Mouse (Mus musculus): ENCODE measurements at regions not wholly inside any gene's neighbourhood (a gene's known extent, or its start where the extent isn't known, plus 50 kb on each side); places are given as distances from the start of the nearest gene placed in this dataset.
"Not testable (repeated sequence)": the region's sequence is repeated elsewhere in the genome, so short reads cannot be mapped to it uniquely, and the experiment has no call there.

- TF ChIP-seq POLR2A (IDR thresholded peaks at IDR 0.05; ENCODE audit: borderline replicate concordance, extremely low read depth, insufficient read depth, insufficient read length, poor library complexity, severe bottlenecking): no peak
- TF ChIP-seq CTCF (IDR thresholded peaks at IDR 0.05; ENCODE audit: borderline replicate concordance, extremely low read depth, insufficient read depth, insufficient read length): no peak
- no peak for DNase-seq (ENCODE audit: low read depth)
Observed at GRCm38 (mm10) chr16:86826641-86827040, 527.3 kb upstream of the N6amt1 start.

- DNase-seq (ENCODE audit: low read depth): no peak
- no peak for TF ChIP-seq POLR2A (IDR thresholded peaks at IDR 0.05; ENCODE audit: borderline replicate concordance, extremely low read depth, insufficient read depth, insufficient read length, poor library complexity, severe bottlenecking)
- no peak for TF ChIP-seq CTCF (IDR thresholded peaks at IDR 0.05; ENCODE audit: borderline replicate concordance, extremely low read depth, insufficient read depth, insufficient read length)
Observed at GRCm38 (mm10) chr16:86823496-86823895, 530.5 kb upstream of the N6amt1 start.

GRCm38 (mm10) chr16:86821586-86821985, 532.4 kb upstream of the N6amt1 start:
- TF ChIP-seq POLR2A (IDR thresholded peaks at IDR 0.05; ENCODE audit: borderline replicate concordance, extremely low read depth, insufficient read depth, insufficient read length, poor library complexity, severe bottlenecking) (no peak), CTCF (IDR thresholded peaks at IDR 0.05; ENCODE audit: borderline replicate concordance, extremely low read depth, insufficient read depth, insufficient read length) (no peak)
- DNase-seq (ENCODE audit: low read depth): no peak

GRCm38 (mm10) chr16:86818639-86819038, 535.3 kb upstream of the N6amt1 start:
- not testable (repeated sequence) for DNase-seq (ENCODE audit: low read depth)

- no peak for TF ChIP-seq POLR2A (IDR thresholded peaks at IDR 0.05; ENCODE audit: borderline replicate concordance, extremely low read depth, insufficient read depth, insufficient read length, poor library complexity, severe bottlenecking)
- no peak for TF ChIP-seq CTCF (IDR thresholded peaks at IDR 0.05; ENCODE audit: borderline replicate concordance, extremely low read depth, insufficient read depth, insufficient read length)
- DNase-seq (ENCODE audit: low read depth): peak; percentile 64
Observed at GRCm38 (mm10) chr16:86816763-86817593, 537.0 kb upstream of the N6amt1 start.

GRCm38 (mm10) chr16:86816006-86816405, 538.0 kb upstream of the N6amt1 start:
- DNase-seq (ENCODE audit: low read depth): no peak
- TF ChIP-seq POLR2A (IDR thresholded peaks at IDR 0.05; ENCODE audit: borderline replicate concordance, extremely low read depth, insufficient read depth, insufficient read length, poor library complexity, severe bottlenecking) (no peak), CTCF (IDR thresholded peaks at IDR 0.05; ENCODE audit: borderline replicate concordance, extremely low read depth, insufficient read depth, insufficient read length) (no peak)

GRCm38 (mm10) chr16:86812692-86813091, 541.3 kb upstream of the N6amt1 start:
- no peak for DNase-seq (ENCODE audit: low read depth)
- TF ChIP-seq POLR2A (IDR thresholded peaks at IDR 0.05; ENCODE audit: borderline replicate concordance, extremely low read depth, insufficient read depth, insufficient read length, poor library complexity, severe bottlenecking): no peak
- TF ChIP-seq CTCF (IDR thresholded peaks at IDR 0.05; ENCODE audit: borderline replicate concordance, extremely low read depth, insufficient read depth, insufficient read length): no peak

- TF ChIP-seq POLR2A (IDR thresholded peaks at IDR 0.05; ENCODE audit: borderline replicate concordance, extremely low read depth, insufficient read depth, insufficient read length, poor library complexity, severe bottlenecking) (no peak), CTCF (IDR thresholded peaks at IDR 0.05; ENCODE audit: borderline replicate concordance, extremely low read depth, insufficient read depth, insufficient read length) (no peak)
Observed at GRCm38 (mm10) chr16:86808644-86809324, 545.2 kb upstream of the N6amt1 start.

GRCm38 (mm10) chr16:86806374-86806773, 547.6 kb upstream of the N6amt1 start:
- DNase-seq (ENCODE audit: low read depth): no peak
- TF ChIP-seq CTCF (IDR thresholded peaks at IDR 0.05; ENCODE audit: borderline replicate concordance, extremely low read depth, insufficient read depth, insufficient read length): no peak
- TF ChIP-seq POLR2A (IDR thresholded peaks at IDR 0.05; ENCODE audit: borderline replicate concordance, extremely low read depth, insufficient read depth, insufficient read length, poor library complexity, severe bottlenecking): no peak

More at GRCm38 (mm10) chr16:86808644-86809324, 545.2 kb upstream of the N6amt1 start:
- DNase-seq (ENCODE audit: low read depth): no peak

GRCm38 (mm10) chr16:86776086-86776485, 577.9 kb upstream of the N6amt1 start:
- no peak for DNase-seq (ENCODE audit: low read depth)
- no peak for TF ChIP-seq CTCF (IDR thresholded peaks at IDR 0.05; ENCODE audit: borderline replicate concordance, extremely low read depth, insufficient read depth, insufficient read length)
- TF ChIP-seq POLR2A (IDR thresholded peaks at IDR 0.05; ENCODE audit: borderline replicate concordance, extremely low read depth, insufficient read depth, insufficient read length, poor library complexity, severe bottlenecking): no peak

- TF ChIP-seq CTCF (IDR thresholded peaks at IDR 0.05; ENCODE audit: borderline replicate concordance, extremely low read depth, insufficient read depth, insufficient read length): no peak
- no peak for TF ChIP-seq POLR2A (IDR thresholded peaks at IDR 0.05; ENCODE audit: borderline replicate concordance, extremely low read depth, insufficient read depth, insufficient read length, poor library complexity, severe bottlenecking)
- no peak for DNase-seq (ENCODE audit: low read depth)
Observed at GRCm38 (mm10) chr16:86772586-86772985, 581.4 kb upstream of the N6amt1 start.

GRCm38 (mm10) chr16:86768912-86769311, 585.1 kb upstream of the N6amt1 start:
- TF ChIP-seq CTCF (IDR thresholded peaks at IDR 0.05; ENCODE audit: borderline replicate concordance, extremely low read depth, insufficient read depth, insufficient read length) (no peak), POLR2A (IDR thresholded peaks at IDR 0.05; ENCODE audit: borderline replicate concordance, extremely low read depth, insufficient read depth, insufficient read length, poor library complexity, severe bottlenecking) (no peak)
- DNase-seq (ENCODE audit: low read depth): no peak

Data from brain, embryonic 14.5 days (tissue).